Mouse (Mus musculus): ENCODE results near the gene Sox5. TPM values are rescaled to one million over a fixed set of nuclear protein-coding genes. Genes with fewer than 3 reads are reported as not detected.

Gene Sox5
- total and polyA plus RNA-seq, 3 experiments, result 1.7 to 3.4 (median 2.4) TPM

GRCm38 (mm10) chr6:144772175-144772918 lies 9.4 kb downstream of the Sox5 start:
- 71% methylated on average over 15 of the region's 15 CpGs for WGBS
- Histone ChIP-seq H3K27ac (no peak overlapping the region), H3K27me3 (ENCODE audit: control insufficient read depth, insufficient read depth, low read length) (no peaks in the 10 kb centered on the region), H3K9ac (ENCODE audit: low read depth, low read length) (no peak overlapping the region), H3K4me1 (ENCODE audit: control insufficient read depth, insufficient read depth, low read length) (no peaks in the 10 kb centered on the region; the same call in 1 of the 2 replicates), H3K79me2 (replicated peaks; ENCODE audit: control insufficient read depth, insufficient read depth, low read length) (no peaks in the 10 kb centered on the region), H3K4me3 (no peak overlapping the region), H3K36me3 (ENCODE audit: control insufficient read depth, insufficient read depth, low read length) (no peaks in the 10 kb centered on the region)
- intact Hi-C loops (cut with DNase I), result no loop called here
- no peak for DNase-seq
- TF ChIP-seq POLR2A (IDR thresholded peaks at IDR 0.05; ENCODE audit: insufficient read depth, low read depth, low read length) (no peak), CTCF (IDR thresholded peaks at IDR 0.05) (no peak), EP300 (IDR thresholded peaks at IDR 0.05; ENCODE audit: insufficient read depth, low read depth, low read length) (no peak)

GRCm38 (mm10) chr6:144769060-144769459 lies 12.7 kb downstream of the Sox5 start:
- H3K9ac ChIP-seq (ENCODE audit: low read depth, low read length), result no peak overlapping the region
- no peaks in the 10 kb centered on the region for H3K36me3 ChIP-seq (ENCODE audit: control insufficient read depth, insufficient read depth, low read length)
- H3K4me1 ChIP-seq (ENCODE audit: control insufficient read depth, insufficient read depth, low read length), result no peaks in the 10 kb centered on the region; the same call in 1 of the 2 replicates
- WGBS, result 4% methylated on average over 2 of the region's 2 CpGs
- TF ChIP-seq POLR2A (IDR thresholded peaks at IDR 0.05; ENCODE audit: insufficient read depth, low read depth, low read length), result no peak
- no peak for TF ChIP-seq CTCF (IDR thresholded peaks at IDR 0.05)
- TF ChIP-seq EP300 (IDR thresholded peaks at IDR 0.05; ENCODE audit: insufficient read depth, low read depth, low read length), result no peak
- intact Hi-C loops (cut with DNase I), result no loop called here
- H3K79me2 ChIP-seq (replicated peaks; ENCODE audit: control insufficient read depth, insufficient read depth, low read length), result no peaks in the 10 kb centered on the region
- no peak overlapping the region for H3K27ac ChIP-seq
- H3K4me3 ChIP-seq, result no peak overlapping the region
- no peaks in the 10 kb centered on the region for H3K27me3 ChIP-seq (ENCODE audit: control insufficient read depth, insufficient read depth, low read length)
- no peak for DNase-seq

GRCm38 (mm10) chr6:144761902-144762301 lies 19.9 kb downstream of the Sox5 start:
- no peak for DNase-seq
- WGBS, result 79% methylated on average over 12 of the region's 12 CpGs

GRCm38 (mm10) chr6:144759193-144759592 lies 22.6 kb downstream of the Sox5 start:
- intact Hi-C loops (cut with DNase I), result no loop called here
- Histone ChIP-seq H3K4me3 (no peak overlapping the region), H3K9ac (ENCODE audit: low read depth, low read length) (no peak overlapping the region), H3K36me3 (ENCODE audit: control insufficient read depth, insufficient read depth, low read length) (no peaks in the 10 kb centered on the region), H3K4me1 (ENCODE audit: control insufficient read depth, insufficient read depth, low read length) (no peaks in the 10 kb centered on the region), H3K27ac (no peak overlapping the region), H3K79me2 (replicated peaks; ENCODE audit: control insufficient read depth, insufficient read depth, low read length) (no peaks in the 10 kb centered on the region), H3K27me3 (ENCODE audit: control insufficient read depth, insufficient read depth, low read length) (no peaks in the 10 kb centered on the region)
- no peak for DNase-seq
- no peak for TF ChIP-seq CTCF (IDR thresholded peaks at IDR 0.05)
- TF ChIP-seq EP300 (IDR thresholded peaks at IDR 0.05; ENCODE audit: insufficient read depth, low read depth, low read length), result no peak
- TF ChIP-seq POLR2A (IDR thresholded peaks at IDR 0.05; ENCODE audit: insufficient read depth, low read depth, low read length), result no peak
- 58% methylated on average over 8 of the region's 8 CpGs for WGBS

More at GRCm38 (mm10) chr6:144761902-144762301, 19.9 kb downstream of the Sox5 start:
- H3K4me3 ChIP-seq, result no peak overlapping the region
- H3K79me2 ChIP-seq (replicated peaks; ENCODE audit: control insufficient read depth, insufficient read depth, low read length), result no peaks in the 10 kb centered on the region
- intact Hi-C loops (cut with DNase I), result no loop called here
- H3K9ac ChIP-seq (ENCODE audit: low read depth, low read length), result no peak overlapping the region
- no peaks in the 10 kb centered on the region for H3K36me3 ChIP-seq (ENCODE audit: control insufficient read depth, insufficient read depth, low read length)
- no peak for TF ChIP-seq POLR2A (IDR thresholded peaks at IDR 0.05; ENCODE audit: insufficient read depth, low read depth, low read length)
- TF ChIP-seq CTCF (IDR thresholded peaks at IDR 0.05), result no peak
- TF ChIP-seq EP300 (IDR thresholded peaks at IDR 0.05; ENCODE audit: insufficient read depth, low read depth, low read length), result no peak
- no peak overlapping the region for H3K27ac ChIP-seq
- no peaks in the 10 kb centered on the region for H3K27me3 ChIP-seq (ENCODE audit: control insufficient read depth, insufficient read depth, low read length)
- H3K4me1 ChIP-seq (ENCODE audit: control insufficient read depth, insufficient read depth, low read length), result no peaks in the 10 kb centered on the region

- WGBS, result 83% methylated on average over 14 of the region's 14 CpGs
- DNase-seq, result no peak
- intact Hi-C loops (cut with DNase I), result no loop called here
- H3K27ac ChIP-seq, result no peak overlapping the region
- no peaks in the 10 kb centered on the region for H3K79me2 ChIP-seq (replicated peaks; ENCODE audit: control insufficient read depth, insufficient read depth, low read length)
- no peak overlapping the region for H3K9ac ChIP-seq (ENCODE audit: low read depth, low read length)
- H3K4me3 ChIP-seq, result no peak overlapping the region
- no peaks in the 10 kb centered on the region for H3K36me3 ChIP-seq (ENCODE audit: control insufficient read depth, insufficient read depth, low read length)
- no peaks in the 10 kb centered on the region for H3K27me3 ChIP-seq (ENCODE audit: control insufficient read depth, insufficient read depth, low read length)
- no peaks in the 10 kb centered on the region; the same call in 1 of the 2 replicates for H3K4me1 ChIP-seq (ENCODE audit: control insufficient read depth, insufficient read depth, low read length)
- TF ChIP-seq CTCF (IDR thresholded peaks at IDR 0.05), result no peak
- TF ChIP-seq POLR2A (IDR thresholded peaks at IDR 0.05; ENCODE audit: insufficient read depth, low read depth, low read length), result no peak
- TF ChIP-seq EP300 (IDR thresholded peaks at IDR 0.05; ENCODE audit: insufficient read depth, low read depth, low read length), result no peak
Measured at GRCm38 (mm10) chr6:144757414-144757813, 24.4 kb downstream of the Sox5 start.

GRCm38 (mm10) chr6:144756444-144756843 lies 25.3 kb downstream of the Sox5 start:
- H3K27ac ChIP-seq, result no peak overlapping the region
- no peak overlapping the region for H3K9ac ChIP-seq (ENCODE audit: low read depth, low read length)
- H3K4me1 ChIP-seq (ENCODE audit: control insufficient read depth, insufficient read depth, low read length), result no peaks in the 10 kb centered on the region; the same call in 1 of the 2 replicates
- WGBS, result 94% methylated on average over 14 of the region's 14 CpGs
- intact Hi-C loops (cut with DNase I), result no loop called here
- no peaks in the 10 kb centered on the region for H3K27me3 ChIP-seq (ENCODE audit: control insufficient read depth, insufficient read depth, low read length)
- no peak for TF ChIP-seq EP300 (IDR thresholded peaks at IDR 0.05; ENCODE audit: insufficient read depth, low read depth, low read length)
- no peaks in the 10 kb centered on the region for H3K79me2 ChIP-seq (replicated peaks; ENCODE audit: control insufficient read depth, insufficient read depth, low read length)
- DNase-seq, result no peak
- H3K4me3 ChIP-seq, result no peak overlapping the region
- H3K36me3 ChIP-seq (ENCODE audit: control insufficient read depth, insufficient read depth, low read length), result no peaks in the 10 kb centered on the region

Measured in heart, adult 2 months (tissue).